Mouse (Mus musculus): ENCODE measurements at regions not wholly inside any gene's neighbourhood (a gene's known extent, or its start where the extent isn't known, plus 50 kb on each side); places are given as distances from the start of the nearest gene placed in this dataset.

GRCm38 (mm10) chr5:64521401-64521800, 281.8 kb upstream of the Klf3 start:
- 76% methylated on average over 6 of the region's 6 CpGs for WGBS (ENCODE audit: missing documents)
- H3K27ac ChIP-seq = no peak overlapping the region
- no peak overlapping the region for H3K4me3 ChIP-seq (ENCODE audit: inconsistent target)
- H3K79me2 ChIP-seq (ENCODE audit: inconsistent target) = no peaks in the 10 kb centered on the region
- H3K36me3 ChIP-seq (ENCODE audit: inconsistent target) = no peaks in the 10 kb centered on the region

- Histone ChIP-seq H3K4me3 (ENCODE audit: inconsistent target) (no peak overlapping the region), H3K79me2 (ENCODE audit: inconsistent target) (no peaks in the 10 kb centered on the region), H3K27ac (no peak overlapping the region), H3K36me3 (ENCODE audit: inconsistent target) (no peaks in the 10 kb centered on the region)
- 3% methylated on average over 5 of the region's 5 CpGs for WGBS (ENCODE audit: missing documents)
These were observed 281.2 kb upstream of the Klf3 start for GRCm38 (mm10) chr5:64521969-64522368.

GRCm38 (mm10) chr5:64526521-64526920, 276.7 kb upstream of the Klf3 start:
- WGBS (ENCODE audit: missing documents) = 70% methylated on average over 3 of the region's 3 CpGs
- Histone ChIP-seq H3K27ac (no peak overlapping the region), H3K36me3 (ENCODE audit: inconsistent target) (no peaks in the 10 kb centered on the region), H3K4me3 (ENCODE audit: inconsistent target) (no peak overlapping the region), H3K79me2 (ENCODE audit: inconsistent target) (no peaks in the 10 kb centered on the region)

GRCm38 (mm10) chr5:64527962-64528361, 275.2 kb upstream of the Klf3 start:
- 87% methylated on average over 3 of the region's 3 CpGs for WGBS (ENCODE audit: missing documents)
- H3K4me3 ChIP-seq (ENCODE audit: inconsistent target) = no peak overlapping the region
- H3K79me2 ChIP-seq (ENCODE audit: inconsistent target) = no peaks in the 10 kb centered on the region
- no peak overlapping the region for H3K27ac ChIP-seq
- H3K36me3 ChIP-seq (ENCODE audit: inconsistent target) = no peaks in the 10 kb centered on the region

GRCm38 (mm10) chr5:64534371-64534770, 268.8 kb upstream of the Klf3 start:
- Histone ChIP-seq H3K4me3 (ENCODE audit: inconsistent target) (no peak overlapping the region), H3K36me3 (ENCODE audit: inconsistent target) (no peaks in the 10 kb centered on the region), H3K27ac (no peak overlapping the region), H3K79me2 (ENCODE audit: inconsistent target) (no peaks in the 10 kb centered on the region)
- 89% methylated on average over 4 of the region's 4 CpGs for WGBS (ENCODE audit: missing documents)

- Histone ChIP-seq H3K4me3 (ENCODE audit: inconsistent target) (no peak overlapping the region), H3K36me3 (ENCODE audit: inconsistent target) (no peaks in the 10 kb centered on the region), H3K27ac (no peak overlapping the region), H3K79me2 (ENCODE audit: inconsistent target) (no peaks in the 10 kb centered on the region)
- WGBS (ENCODE audit: missing documents) = 94% methylated on average over 6 of the region's 6 CpGs
These were observed 268.2 kb upstream of the Klf3 start for GRCm38 (mm10) chr5:64534947-64535346.

- H3K4me3 ChIP-seq (ENCODE audit: inconsistent target) = no peak overlapping the region
- 100% methylated on average over 4 of the region's 4 CpGs for WGBS (ENCODE audit: missing documents)
- H3K36me3 ChIP-seq (ENCODE audit: inconsistent target) = no peaks in the 10 kb centered on the region
These were observed 267.6 kb upstream of the Klf3 start for GRCm38 (mm10) chr5:64535546-64535945.

GRCm38 (mm10) chr5:64536393-64537112, 266.6 kb upstream of the Klf3 start:
- no peak overlapping the region for H3K4me3 ChIP-seq (ENCODE audit: inconsistent target)
- no peak overlapping the region for H3K27ac ChIP-seq
- WGBS (ENCODE audit: missing documents) = 84% methylated on average over 18 of the region's 20 CpGs
- no peaks in the 10 kb centered on the region for H3K36me3 ChIP-seq (ENCODE audit: inconsistent target)
- H3K79me2 ChIP-seq (ENCODE audit: inconsistent target) = no peaks in the 10 kb centered on the region

More at GRCm38 (mm10) chr5:64535546-64535945, 267.6 kb upstream of the Klf3 start:
- no peaks in the 10 kb centered on the region for H3K79me2 ChIP-seq (ENCODE audit: inconsistent target)
- H3K27ac ChIP-seq = no peak overlapping the region

- Histone ChIP-seq H3K79me2 (ENCODE audit: inconsistent target) (no peaks in the 10 kb centered on the region), H3K27ac (no peak overlapping the region), H3K36me3 (ENCODE audit: inconsistent target) (no peaks in the 10 kb centered on the region), H3K4me3 (ENCODE audit: inconsistent target) (no peak overlapping the region)
- WGBS (ENCODE audit: missing documents) = 46% methylated on average over 10 of the region's 10 CpGs
These were observed 265.9 kb upstream of the Klf3 start for GRCm38 (mm10) chr5:64537113-64537780.

GRCm38 (mm10) chr5:64541765-64542164, 261.4 kb upstream of the Klf3 start:
- H3K36me3 ChIP-seq (ENCODE audit: inconsistent target) = no peaks in the 10 kb centered on the region
- no peaks in the 10 kb centered on the region for H3K79me2 ChIP-seq (ENCODE audit: inconsistent target)
- no peak overlapping the region for H3K27ac ChIP-seq
- H3K4me3 ChIP-seq (ENCODE audit: inconsistent target) = no peak overlapping the region

- H3K79me2 ChIP-seq (ENCODE audit: inconsistent target) = no peaks in the 10 kb centered on the region
- no peak overlapping the region for H3K27ac ChIP-seq
- H3K36me3 ChIP-seq (ENCODE audit: inconsistent target) = no peaks in the 10 kb centered on the region
- WGBS (ENCODE audit: missing documents) = 88% methylated on average over 7 of the region's 7 CpGs
- no peak overlapping the region for H3K4me3 ChIP-seq (ENCODE audit: inconsistent target)
These were observed 247.3 kb upstream of the Klf3 start for GRCm38 (mm10) chr5:64555931-64556330.

- Histone ChIP-seq H3K79me2 (ENCODE audit: inconsistent target) (no peaks in the 10 kb centered on the region), H3K36me3 (ENCODE audit: inconsistent target) (no peaks in the 10 kb centered on the region), H3K27ac (no peak overlapping the region), H3K4me3 (ENCODE audit: inconsistent target) (no peak overlapping the region)
- WGBS (ENCODE audit: missing documents) = 95% methylated on average over 13 of the region's 13 CpGs
These were observed 236.5 kb upstream of the Klf3 start for GRCm38 (mm10) chr5:64566451-64567390.

- H3K4me3 ChIP-seq (ENCODE audit: inconsistent target) = no peak overlapping the region
- no peak overlapping the region for H3K27ac ChIP-seq
- no peaks in the 10 kb centered on the region for H3K79me2 ChIP-seq (ENCODE audit: inconsistent target)
- no peaks in the 10 kb centered on the region for H3K36me3 ChIP-seq (ENCODE audit: inconsistent target)
- 64% methylated on average over 5 of the region's 5 CpGs for WGBS (ENCODE audit: missing documents)
These were observed 235.4 kb upstream of the Klf3 start for GRCm38 (mm10) chr5:64567813-64568212.

- WGBS (ENCODE audit: missing documents) = 94% methylated on average over 3 of the region's 3 CpGs
- Histone ChIP-seq H3K4me3 (ENCODE audit: inconsistent target) (no peak overlapping the region), H3K27ac (no peak overlapping the region), H3K79me2 (ENCODE audit: inconsistent target) (no peaks in the 10 kb centered on the region), H3K36me3 (ENCODE audit: inconsistent target) (no peaks in the 10 kb centered on the region)
These were observed 234.9 kb upstream of the Klf3 start for GRCm38 (mm10) chr5:64568294-64568693.

GRCm38 (mm10) chr5:64574386-64574785, 228.8 kb upstream of the Klf3 start:
- 89% methylated on average over 10 of the region's 10 CpGs for WGBS (ENCODE audit: missing documents)
- Histone ChIP-seq H3K27ac (no peak overlapping the region), H3K36me3 (ENCODE audit: inconsistent target) (no peaks in the 10 kb centered on the region), H3K4me3 (ENCODE audit: inconsistent target) (no peak overlapping the region), H3K79me2 (ENCODE audit: inconsistent target) (no peaks in the 10 kb centered on the region)
